Comparison of ENCODE assay signal across 27 mouse cellular contexts in genomic region chr4:70272527-70272926, GRCm38 (mm10).
"Had no signal": no experiment of that assay in that cellular context is flagged by ENCODE, and none has a peak within 500 bp of the region (broad histone marks: within the 10 kb centered on the region; RNA-seq: fewer than 3 reads in every experiment).

No protein-coding gene starts in this region.

- H3K27me3 ChIP-seq: heart, embryonic 13.5 days; heart, embryonic 15.5 days; hindbrain, embryonic 13.5 days; hindbrain, embryonic 15.5 days; kidney, embryonic 15.5 days; limb, embryonic 12.5 days; liver, embryonic 13.5 days; liver, embryonic 15.5 days had no signal

- H3K4me3 ChIP-seq: heart, adult 2 months; heart, embryonic 13.5 days; heart, embryonic 15.5 days; hindbrain, embryonic 13.5 days; hindbrain, embryonic 15.5 days; kidney, embryonic 15.5 days; limb, embryonic 10.5 days; limb, embryonic 12.5 days; liver, embryonic 13.5 days; liver, embryonic 15.5 days had no signal

- H3K9me3 ChIP-seq: heart, embryonic 13.5 days; heart, embryonic 15.5 days; hindbrain, embryonic 13.5 days; hindbrain, embryonic 15.5 days; kidney, embryonic 15.5 days; limb, embryonic 10.5 days; limb, embryonic 12.5 days; liver, embryonic 13.5 days; liver, embryonic 15.5 days had no signal

- ATAC-seq: hindbrain, postnatal 0 days; intestine, embryonic 16.5 days; liver, postnatal 0 days had no signal

- H3K27ac ChIP-seq: heart, adult 2 months; heart, embryonic 13.5 days; heart, embryonic 15.5 days; hindbrain, embryonic 13.5 days; hindbrain, embryonic 15.5 days; hindbrain, postnatal 0 days; kidney, embryonic 15.5 days; limb, embryonic 10.5 days; limb, embryonic 12.5 days; liver, embryonic 13.5 days; liver, embryonic 15.5 days had no signal

- H3K4me1 ChIP-seq: heart, embryonic 13.5 days; heart, embryonic 15.5 days; hindbrain, embryonic 13.5 days; hindbrain, embryonic 15.5 days; kidney, embryonic 15.5 days; limb, embryonic 10.5 days; limb, embryonic 12.5 days; liver, embryonic 13.5 days had no signal

- H3K4me2 ChIP-seq: heart, embryonic 11.5 days; heart, embryonic 13.5 days; heart, embryonic 15.5 days; hindbrain, embryonic 13.5 days; hindbrain, embryonic 15.5 days; kidney, embryonic 15.5 days; limb, embryonic 12.5 days; liver, embryonic 11.5 days; liver, embryonic 13.5 days; liver, embryonic 15.5 days had no signal

- DNase-seq: gastrocnemius, postnatal 14 days; gastrocnemius, postnatal 36 days; heart, adult 11 months; heart, adult 2 months; heart, postnatal 14 days; heart, postnatal 36 days; kidney, adult 11 months; kidney, adult 2 months; kidney, adult 9 months; kidney, postnatal 10 days; kidney, postnatal 25 days; kidney, postnatal 4 days; liver; liver, embryonic 13.5 days; liver, postnatal 0 days had no signal

- H3K9ac ChIP-seq: heart, embryonic 13.5 days; heart, embryonic 15.5 days; hindbrain, embryonic 13.5 days; hindbrain, embryonic 15.5 days; kidney, embryonic 15.5 days; limb, embryonic 12.5 days; liver, embryonic 13.5 days; liver, embryonic 15.5 days; liver, postnatal 0 days had no signal
